Mouse (Mus musculus) layer of hippocampus, postnatal 14 days (tissue): ENCODE results near the gene Eif4e1b. TPM values are rescaled to one million over a fixed set of nuclear protein-coding genes. Genes with fewer than 3 reads are reported as not detected.
A peak's percentile ranks its signal among the peaks of the same experiment; 100 is the strongest.
"Not testable (repeated sequence)": the region's sequence is repeated elsewhere in the genome, so short reads cannot be mapped to it uniquely, and the experiment has no call there.

ENCODE experiments used
- DNase-seq, 2 experiments: peaks; one replicate each; pipeline ENCODE4 v3.0.0; 2021 to 2022; ENCODE audit warnings: low spot score in 2 of 2, mixed read lengths in 1 of 2
- total RNA-seq, 2 experiments: library from RNA; stranded (reverse); gene quantifications; 2 replicates each; pipeline ENCODE4 v1.2.3; 2021

Eif4e1b gene
- total RNA-seq, 2 experiments from 2014 or later = 0.35 to 0.62 TPM

DNA sequence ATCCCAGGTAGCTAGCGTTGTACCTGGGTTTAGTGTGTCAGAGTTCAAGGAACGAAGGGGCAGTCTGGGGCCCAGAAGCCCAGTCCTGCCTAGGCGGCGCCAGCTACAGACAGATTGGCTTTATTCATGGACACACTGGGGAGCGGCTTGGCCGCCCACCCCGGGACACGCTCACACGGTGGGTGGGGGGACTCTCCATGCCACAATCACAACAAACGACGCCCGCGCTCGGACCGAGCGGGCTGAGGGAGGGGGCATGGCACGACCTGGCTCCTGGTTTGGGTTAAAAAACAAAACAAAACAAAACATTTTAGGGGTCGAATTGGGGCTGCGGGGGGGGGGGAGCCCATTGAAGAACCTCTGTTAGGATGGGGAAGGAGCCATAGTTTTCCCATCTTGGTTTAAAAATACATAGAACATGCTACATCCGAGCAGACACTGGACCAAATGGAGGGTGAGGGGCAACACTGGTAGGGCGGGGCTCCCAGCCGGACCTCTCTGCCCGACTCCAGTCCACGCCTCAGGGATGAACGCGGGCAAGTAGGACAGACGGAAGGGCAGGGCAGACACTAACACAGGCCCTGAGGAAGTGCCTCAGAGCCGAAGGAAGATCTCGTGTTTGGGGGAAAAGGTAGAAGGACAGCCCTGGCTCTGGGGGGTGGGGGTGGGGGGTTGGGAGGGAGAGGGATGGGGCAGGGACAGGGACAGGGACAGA lies 24.9 kb upstream of the Eif4e1b start:
- DNase-seq = no peak

DNA sequence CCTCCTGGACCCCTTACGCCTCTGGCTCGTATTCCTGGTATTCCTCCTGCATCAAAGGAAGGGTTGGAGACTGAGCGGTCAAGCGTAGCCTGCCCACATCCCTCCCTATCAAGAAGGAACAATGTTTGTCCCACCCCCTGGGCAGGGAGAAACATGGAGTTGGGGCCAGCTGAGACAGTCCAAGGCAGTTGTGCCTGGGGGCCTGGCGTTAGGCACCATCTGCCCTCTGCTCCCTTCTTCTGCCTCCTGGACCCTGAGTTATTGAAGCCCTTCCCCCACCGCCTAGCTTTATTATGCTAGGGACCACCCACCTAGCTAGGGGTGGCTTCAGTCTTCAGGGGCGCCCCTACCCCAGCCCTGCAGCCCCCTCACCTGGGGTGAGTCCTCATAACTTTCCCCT lies 24.3 kb upstream of the Eif4e1b start:
- DNase-seq = no peak

DNA sequence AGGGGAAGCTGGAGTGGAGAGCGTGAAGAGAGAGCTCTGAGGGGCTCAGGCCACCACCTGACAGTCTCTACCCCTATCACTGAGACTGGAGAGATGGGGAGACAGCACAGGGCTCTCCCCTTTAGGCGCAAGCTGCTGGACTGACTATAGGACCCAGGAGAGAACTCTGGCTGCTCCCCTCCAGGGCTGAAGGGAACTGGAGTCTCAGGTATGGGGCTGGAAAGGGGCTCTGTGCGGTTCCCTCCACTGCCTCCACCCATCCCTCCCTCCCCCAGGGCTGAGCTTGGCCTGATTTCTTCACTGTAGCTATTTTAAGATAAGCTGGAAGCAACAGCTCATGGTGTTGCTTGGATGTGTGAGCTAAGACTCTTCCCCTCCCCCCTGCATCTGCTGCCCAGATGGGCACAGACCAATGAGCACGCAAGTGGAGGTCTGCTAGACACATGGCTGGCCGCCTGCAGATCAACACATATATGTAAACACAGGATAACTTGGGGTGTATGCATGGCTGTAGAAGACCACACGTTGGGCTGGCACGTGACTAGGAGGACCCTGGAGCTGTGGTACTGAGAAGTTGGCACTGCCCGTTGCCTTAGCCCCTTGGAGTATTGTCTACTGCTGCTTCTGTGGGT lies 23.5 kb upstream of the Eif4e1b start:
- peak; percentile 66 to 76 for DNase-seq

DNA sequence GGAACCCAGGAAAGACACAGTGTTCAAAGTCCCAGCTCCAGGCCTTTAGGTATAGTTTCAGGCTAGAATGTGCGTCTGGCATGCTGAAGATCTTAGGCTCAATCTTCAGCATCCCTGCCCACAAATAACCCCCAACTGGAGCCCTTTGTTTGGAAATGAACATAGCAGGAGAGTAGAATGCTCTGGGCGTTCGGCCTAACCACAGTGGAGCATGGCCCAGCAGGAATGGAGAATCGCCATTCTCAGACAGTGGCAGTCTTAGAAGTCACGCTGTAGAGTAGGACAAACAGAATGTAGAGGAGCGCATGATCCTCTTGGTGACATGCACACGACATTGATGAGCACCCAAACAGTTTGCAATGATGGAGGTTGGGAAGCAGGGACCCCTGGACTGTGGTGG lies 22.9 kb upstream of the Eif4e1b start:
- DNase-seq = peak in 1 of 2 experiments; percentile 16

DNA sequence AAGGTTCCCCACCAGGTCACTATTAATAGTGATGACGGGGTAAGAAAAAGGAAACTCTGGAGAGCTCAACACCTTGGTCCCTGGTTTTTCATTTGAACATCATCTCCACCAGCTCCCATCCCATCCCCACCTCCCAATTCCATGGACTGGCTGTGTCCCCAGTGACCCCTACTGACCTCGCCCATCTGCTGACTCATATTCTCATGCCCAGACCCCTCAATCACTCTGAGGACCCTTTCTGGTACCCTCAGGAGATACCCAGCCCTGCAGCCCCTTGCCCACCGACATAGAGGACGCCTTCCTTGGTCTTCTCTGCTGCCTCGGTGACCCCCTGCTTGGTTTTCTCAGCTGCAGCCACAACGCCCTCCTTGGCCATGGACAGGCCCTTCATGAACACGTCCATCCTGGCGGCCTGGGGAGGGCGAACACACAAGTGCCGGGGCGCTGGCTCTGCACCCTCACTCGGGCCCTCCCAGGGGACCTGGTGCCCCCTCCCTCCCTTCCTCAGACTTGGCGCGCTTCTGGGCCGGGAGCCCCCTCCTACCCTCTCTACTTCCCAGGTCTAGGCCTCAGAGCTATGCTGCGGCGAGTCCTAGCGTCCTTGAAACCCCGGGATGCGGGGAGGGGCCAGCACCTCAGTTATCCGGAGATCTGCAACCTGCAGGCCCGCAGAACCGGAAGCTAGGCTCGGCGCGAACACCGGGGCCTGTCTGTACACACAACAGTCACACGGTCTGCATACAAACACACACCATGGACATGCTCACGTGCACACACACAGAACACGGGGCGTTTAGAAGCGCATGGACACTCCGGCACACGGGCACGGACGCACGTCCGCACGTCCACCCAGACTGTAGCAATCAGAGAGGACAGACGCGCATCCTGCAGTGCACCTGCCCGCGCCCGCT lies 18.3 kb upstream of the Eif4e1b start:
- DNase-seq = peak in 1 of 2 experiments; percentile 40

DNA sequence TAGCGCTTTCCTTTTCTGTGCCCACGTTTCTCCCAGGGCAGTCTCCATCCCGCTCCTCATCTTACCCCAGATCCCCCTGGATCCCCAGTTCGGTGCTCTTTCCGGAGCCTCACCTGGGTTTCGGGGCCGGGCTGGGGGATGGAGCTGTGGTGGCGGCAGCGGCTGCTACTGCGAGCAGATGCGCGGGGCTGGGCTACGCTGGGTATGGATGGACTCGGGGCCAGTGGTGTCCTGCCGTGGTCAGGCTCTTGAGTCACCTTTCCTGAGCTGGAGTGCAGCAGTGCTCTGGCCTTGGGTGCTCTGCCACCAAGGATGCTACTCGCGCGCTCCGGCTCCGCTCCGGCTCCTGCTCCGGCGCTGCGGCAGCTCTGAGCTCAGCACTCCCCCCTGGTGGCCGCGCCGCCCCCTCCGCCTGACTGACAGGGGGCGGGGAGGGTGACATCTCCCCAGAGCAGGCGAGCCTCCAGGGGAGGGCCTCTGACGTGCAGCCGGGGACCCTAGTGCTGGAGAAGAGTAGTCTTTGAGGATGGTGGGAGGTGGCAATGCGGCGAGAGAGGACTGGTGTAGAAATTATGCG lies 17.5 kb upstream of the Eif4e1b start, which contains the start of gene Sncb:
Gene Sncb (minus strand): TSS at position 404 of the 577 bp plus-strand sequence.
- DNase-seq = peak; percentile 82 to 85

DNA sequence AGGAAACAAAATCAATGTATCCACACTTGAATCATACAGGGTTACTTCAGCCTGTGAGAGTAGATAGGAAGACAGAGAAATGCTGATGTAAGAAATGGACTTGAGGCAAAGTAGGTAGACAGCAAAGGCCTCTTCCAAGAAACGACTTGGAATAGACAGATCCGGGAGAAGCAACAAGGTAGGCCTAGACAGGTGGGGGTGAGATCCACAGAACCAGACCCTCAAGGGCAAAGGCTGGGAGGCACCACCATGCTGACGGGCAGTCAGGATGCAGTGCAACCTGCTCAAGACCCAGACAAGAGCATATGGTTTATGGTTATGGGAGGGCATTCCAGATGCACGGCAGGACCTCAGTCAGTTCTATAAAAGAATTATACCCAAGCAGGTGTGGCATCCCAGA lies 16.8 kb upstream of the Eif4e1b start:
- no peak for DNase-seq

DNA sequence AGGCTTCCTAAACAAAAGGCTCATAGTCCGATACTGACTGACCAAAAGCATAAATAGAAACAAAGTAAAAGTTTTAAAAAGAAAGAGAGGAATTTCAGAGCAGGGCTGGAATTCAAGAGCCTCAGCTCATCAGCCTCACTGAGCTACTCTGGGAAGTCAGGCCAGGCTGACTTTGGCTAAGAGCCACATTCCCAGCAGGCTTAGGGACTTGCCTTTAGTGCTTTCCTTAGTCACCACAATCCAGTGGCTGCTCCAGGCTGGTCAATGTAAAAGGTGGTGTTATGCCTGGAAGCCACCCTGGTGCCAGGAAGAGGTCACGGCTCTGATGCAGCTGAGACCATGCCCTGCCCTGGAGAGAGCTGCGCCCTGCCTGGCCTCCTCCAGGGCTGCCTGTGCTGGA lies 3.2 kb upstream of the Eif4e1b start:
- DNase-seq = no peak

DNA sequence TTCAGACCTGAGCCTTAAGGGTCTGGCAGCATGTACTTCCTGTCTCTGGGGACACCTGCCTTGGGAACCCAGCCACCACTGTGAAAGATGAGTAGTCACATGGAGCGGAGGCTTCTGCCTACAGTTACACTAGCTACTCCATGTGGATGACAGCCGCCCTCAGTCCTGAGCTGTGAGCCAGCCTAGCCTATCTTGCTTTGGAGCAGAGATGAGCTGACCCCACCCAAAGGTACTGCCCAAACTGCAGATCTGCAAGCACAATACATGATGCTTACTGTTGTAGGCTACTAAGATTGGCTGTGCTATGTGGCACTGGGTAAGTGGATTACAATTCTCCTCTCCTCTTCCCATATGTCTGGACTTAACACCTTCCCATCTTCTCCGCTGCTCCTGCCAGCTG lies 2.7 kb upstream of the Eif4e1b start:
- DNase-seq = no peak

DNA sequence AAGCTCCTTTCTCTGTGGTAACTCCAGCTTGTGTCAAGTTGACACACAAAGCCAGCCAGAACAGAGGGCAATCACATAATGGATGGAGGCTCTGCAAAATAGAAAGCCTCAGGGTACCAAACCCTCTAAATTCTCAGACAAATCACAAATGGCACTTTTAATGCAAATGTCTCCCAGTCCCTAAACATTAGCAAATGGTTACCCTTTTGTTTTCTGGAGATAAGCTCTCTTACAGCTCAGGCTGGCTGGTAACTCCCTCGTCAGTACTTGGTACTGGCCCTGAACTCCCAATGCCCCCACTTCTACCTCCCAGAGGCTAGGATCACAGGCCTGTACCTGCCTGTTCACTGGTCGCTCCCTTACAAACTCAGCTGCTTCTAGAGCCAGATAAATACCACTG lies 563 bp upstream of the Eif4e1b start:
- DNase-seq = no peak

DNA sequence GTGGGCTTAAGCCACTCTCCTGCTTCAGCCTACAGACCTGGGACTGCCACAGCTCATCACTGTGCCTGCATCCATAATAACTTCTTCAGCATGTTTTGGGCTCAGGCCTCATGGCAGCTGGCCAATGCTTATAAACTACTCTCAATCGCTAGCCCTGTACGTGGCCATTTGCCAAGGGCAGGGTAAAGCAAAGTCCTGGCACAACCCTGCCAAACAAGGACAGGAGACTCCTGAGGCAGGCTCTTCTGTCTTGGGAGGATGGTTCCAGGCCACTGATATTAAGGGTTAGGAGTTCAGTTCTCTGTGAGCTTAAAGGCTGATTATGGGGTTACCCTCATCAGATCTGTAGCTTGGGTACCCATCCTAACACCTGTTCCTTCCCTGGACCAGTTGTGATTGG lies 3.8 kb downstream of the Eif4e1b start:
- DNase-seq = not testable (repeated sequence)

DNA sequence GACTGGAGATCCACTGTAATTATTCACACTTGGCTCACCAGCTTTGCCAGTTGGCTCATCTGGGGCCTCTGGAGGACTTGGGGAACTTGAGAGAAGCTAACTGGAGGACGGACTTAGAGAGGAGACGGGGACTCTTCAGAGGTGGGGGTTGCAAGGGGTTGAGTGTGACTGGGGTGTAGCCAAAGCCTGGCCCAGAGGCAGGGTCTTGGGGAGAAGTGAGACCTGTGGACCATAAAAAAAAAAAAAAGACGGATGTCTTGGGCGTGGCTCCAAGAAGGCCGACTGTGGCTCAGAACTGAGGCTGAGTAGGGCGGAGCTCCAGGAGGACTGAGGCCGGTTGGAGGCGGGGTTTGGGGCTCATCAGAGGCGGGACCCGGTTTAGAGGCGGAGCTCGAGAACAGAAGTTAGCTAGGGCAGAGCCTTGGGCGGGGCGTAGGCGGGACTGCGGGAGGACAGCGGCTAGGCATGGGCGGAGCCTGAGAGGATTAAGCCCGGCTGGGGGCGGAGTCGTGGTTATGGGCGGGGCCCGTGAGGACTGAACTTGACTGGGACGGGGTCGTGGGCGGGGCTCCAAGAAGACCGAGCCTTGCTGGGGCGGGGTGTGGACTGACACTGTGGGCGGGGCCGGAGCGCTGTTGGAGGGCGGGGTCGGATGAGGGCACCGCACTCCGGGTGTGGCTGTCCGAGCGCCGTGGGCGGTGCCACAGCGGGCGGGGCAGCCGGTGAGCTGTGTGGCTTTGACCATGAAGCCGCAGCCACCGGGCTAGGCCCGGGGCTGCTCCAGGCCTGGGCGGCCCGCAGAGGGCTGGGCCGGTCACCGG lies 5.2 kb downstream of the Eif4e1b start, which contains the start of gene Tspan17:
Gene Tspan17 (plus strand): TSS at position 638 of the 821 bp plus-strand sequence.
- peak; percentile 81 to 92 for DNase-seq

DNA sequence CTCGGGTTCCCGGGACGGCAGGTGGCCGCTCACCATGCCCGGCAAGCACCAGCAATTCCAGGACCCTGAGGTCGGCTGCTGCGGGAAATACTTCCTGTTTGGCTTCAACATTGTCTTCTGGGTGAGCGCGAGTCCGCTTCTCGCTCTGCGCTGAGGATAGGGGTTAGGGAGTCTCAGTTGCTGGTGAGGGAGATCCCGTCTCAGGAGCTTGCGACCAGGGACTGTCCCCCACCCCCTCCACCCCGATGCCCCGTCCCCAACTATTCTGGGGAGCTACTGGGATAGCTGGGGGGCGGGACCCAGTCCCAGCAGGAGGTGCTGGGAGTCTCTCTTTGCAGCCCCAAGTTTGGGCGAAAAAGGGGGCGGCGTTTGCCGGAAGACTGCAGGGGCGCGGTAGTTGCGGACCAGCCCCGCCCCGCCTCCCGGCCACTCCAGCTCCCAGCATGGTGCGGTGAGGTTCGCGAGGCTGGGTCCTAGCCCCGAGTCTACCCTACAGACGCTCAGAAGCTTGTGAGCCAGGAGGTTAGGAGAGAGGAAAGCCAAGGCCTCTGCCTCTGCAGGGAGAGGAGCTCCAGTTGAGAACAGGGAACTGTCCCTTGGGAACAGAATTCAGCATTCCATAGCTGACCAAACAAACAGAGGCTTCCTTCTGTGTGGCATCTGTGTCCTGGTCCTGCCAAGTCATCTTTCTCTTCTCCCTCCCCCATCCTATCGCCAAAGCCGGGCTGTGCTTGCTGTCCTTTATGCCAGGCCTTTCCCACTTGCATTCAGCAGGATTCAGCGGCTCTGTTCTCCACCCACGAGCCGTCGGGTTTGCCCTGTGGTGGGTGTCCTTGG lies 6.0 kb downstream of the Eif4e1b start:
- peak in 1 of 2 experiments; percentile 58 for DNase-seq

DNA sequence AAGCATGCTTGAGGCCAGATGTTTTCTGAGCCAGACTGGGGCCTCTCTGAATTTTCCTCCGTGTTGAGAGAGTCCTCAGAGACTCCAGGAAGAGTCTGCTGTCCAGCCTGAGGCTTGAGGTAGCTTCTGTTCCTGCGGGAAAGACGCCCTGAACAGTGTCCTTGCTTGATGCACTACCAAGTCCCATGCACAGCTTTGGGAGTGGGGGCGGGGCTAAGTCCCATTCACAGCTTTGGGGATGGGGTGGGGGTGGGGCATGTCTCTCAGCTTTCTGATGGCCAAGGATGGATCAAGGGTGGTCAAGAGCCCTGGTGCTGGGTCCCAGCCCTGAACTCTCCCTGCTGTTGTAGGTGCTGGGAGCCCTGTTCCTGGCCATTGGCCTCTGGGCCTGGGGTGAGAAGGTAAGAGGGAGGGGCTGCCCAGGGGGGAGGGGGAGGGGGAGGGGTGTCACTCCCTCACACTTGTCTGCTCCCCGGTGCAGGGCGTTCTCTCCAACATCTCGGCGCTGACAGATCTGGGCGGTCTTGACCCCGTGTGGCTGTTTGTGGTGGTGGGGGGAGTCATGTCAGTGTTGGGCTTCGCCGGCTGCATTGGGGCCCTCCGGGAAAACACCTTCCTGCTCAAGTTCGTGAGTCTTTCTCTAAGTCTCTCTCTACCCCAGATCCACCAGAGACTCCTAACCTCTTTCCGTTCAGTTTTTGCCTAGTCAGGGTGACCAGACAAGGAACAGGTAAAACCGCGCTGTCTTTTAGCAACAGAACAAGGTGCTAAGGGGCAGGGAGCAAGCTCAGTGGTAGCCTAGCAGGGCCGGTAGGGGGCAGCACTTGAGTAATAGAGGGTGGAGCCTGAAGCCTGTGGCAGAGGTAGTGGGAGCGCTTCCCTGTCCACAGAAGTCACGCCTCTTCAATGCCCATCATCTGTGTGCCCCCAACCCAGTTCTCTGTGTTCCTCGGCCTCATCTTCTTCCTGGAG lies 8.7 kb downstream of the Eif4e1b start:
- no peak for DNase-seq

DNA sequence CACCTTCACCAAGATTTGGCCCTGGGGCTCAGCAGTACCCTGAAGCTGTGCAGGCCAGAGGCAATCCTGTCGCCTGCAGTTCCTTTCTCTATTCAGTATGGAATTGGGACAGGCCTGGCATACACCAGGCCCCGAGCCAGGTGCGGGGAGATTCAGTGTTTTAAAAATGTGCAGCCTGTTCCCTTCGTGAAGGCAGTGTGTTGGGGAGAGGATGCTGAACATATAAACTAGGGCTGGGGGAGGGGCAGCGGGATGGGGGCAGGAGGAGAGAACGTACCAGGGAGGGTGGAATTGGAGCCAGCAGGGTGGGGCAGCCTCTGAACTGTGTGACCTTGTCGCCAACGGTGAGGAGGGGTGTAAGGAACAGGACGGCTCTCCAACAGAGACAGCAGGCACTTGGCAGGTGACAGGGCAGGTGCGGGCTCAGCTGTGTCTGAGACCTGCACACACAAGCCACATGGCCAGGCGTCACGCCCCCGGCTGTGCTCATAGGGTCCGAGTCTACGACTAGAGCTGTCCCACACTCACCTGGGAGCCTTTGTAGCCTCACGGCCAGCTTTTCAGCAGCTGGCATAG lies 10.3 kb downstream of the Eif4e1b start:
- no peak for DNase-seq

DNA sequence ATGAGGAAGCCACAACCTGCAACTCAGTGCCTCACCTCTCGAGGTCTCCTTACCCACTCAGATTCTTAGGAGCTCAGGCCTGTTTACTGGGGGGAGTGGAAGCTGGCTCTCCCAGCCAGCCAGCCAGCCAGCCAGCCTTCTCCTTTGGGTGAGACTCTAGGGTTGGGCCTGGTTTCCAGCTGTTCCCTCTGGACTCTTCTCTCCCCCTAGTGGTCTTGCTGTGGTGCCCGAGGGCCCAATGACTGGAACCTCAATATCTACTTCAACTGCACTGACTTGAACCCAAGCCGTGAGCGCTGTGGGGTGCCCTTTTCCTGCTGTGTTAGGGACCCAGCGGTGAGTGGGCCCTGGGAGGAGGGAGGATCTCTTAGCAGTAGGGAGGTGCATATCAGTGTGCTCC lies 11.0 kb downstream of the Eif4e1b start:
- DNase-seq = no peak

DNA sequence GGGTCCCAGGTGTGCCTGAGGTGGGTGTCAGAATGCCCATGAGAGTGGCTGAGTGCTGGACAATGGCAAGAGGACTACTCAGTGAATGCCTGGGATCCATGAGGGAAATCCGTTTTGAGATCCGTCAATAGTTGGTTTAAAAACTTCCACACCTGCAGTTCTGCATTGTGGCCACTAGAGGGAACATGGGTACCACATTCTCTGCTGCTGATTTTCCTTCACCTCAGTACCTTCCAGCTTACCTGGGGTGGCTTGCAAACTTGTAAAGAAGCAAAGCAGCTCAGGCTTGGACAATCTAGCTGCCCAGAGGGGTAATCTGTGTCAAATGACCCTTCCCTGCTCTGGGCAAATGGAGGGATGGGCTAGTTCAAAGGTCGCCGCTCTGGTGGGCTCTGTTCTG lies 13.6 kb downstream of the Eif4e1b start:
- peak in 1 of 2 experiments; percentile 63 for DNase-seq
